In genomic region chr4:118571441-118571840, GRCm38 (mm10) we compare ENCODE assay signal across 23 mouse cellular contexts. TPM values are rescaled to one million over a fixed set of nuclear protein-coding genes. Genes with fewer than 3 reads are reported as not detected.
DNase-seq lines count a peak whose midpoint lies in the region; TF ChIP-seq lines count a peak whose summit lies in the region.
"Had no signal": no experiment of that assay in that cellular context is flagged by ENCODE, and none has a peak within 500 bp of the region (broad histone marks: within the 10 kb centered on the region; RNA-seq: fewer than 3 reads in every experiment).

No protein-coding gene starts in this region.

- no peak for TF ChIP-seq CTCF in brain, embryonic 14.5 days (IDR thresholded peaks at IDR 0.05; ENCODE audit: borderline replicate concordance, extremely low read depth, insufficient read depth, insufficient read length)
- TF ChIP-seq CTCF in left cerebral cortex, adult 2 months (IDR thresholded peaks at IDR 0.05): no peak

- TF ChIP-seq POLR2A in brain, embryonic 14.5 days (IDR thresholded peaks at IDR 0.05; ENCODE audit: borderline replicate concordance, extremely low read depth, insufficient read depth, insufficient read length, poor library complexity, severe bottlenecking): no peak

- H3K4me3 ChIP-seq in left cerebral cortex, adult 2 months: no peak overlapping the region
- H3K4me3 ChIP-seq: forebrain, embryonic 10.5 days; midbrain, embryonic 12.5 days had no signal

- H3K27ac ChIP-seq in left cerebral cortex, adult 2 months: no peak overlapping the region
- H3K27ac ChIP-seq: forebrain, embryonic 10.5 days; hindbrain, postnatal 0 days; macrophage; midbrain, embryonic 12.5 days had no signal

- intact Hi-C loops in left cerebral cortex, adult 2 months (cut with DNase I): loop anchor here (10.0 kb wide), 1 partner anchor 487 kb away; no protein-coding TSS in a partner anchor

- DNase-seq in cerebellum, postnatal 10 days: peak; percentile 68
- no peak for DNase-seq in cerebellum, postnatal 4 days (ENCODE audit: low spot score in 2 of 2)
- DNase-seq in brain, embryonic 14.5 days (ENCODE audit: low read depth): peak; percentile 24
- DNase-seq in left cerebral cortex, adult 2 months (ENCODE audit: extremely low spot score in 1 of 2, low spot score in 2 of 2): peak; percentile 33 to 63
- DNase-seq in right cerebral cortex, postnatal 10 days (ENCODE audit: low spot score in 2 of 2): peak; percentile 81 to 91
- no peak for DNase-seq in thymus, postnatal 4 days
- DNase-seq in lung, postnatal 25 days (ENCODE audit: low spot score): no peak
- DNase-seq in lung, adult 18-20 months: no peak
- DNase-seq: cerebellum, adult 11 months; kidney, adult 8-10 months; kidney, postnatal 4 days; liver; lung, adult 2 months; retina, postnatal 1 day had no signal

RNA-seq across cellular contexts. Expression of gene Tmem125, which starts 27.6 kb away (rescaled TPM):
- 0.49 and 0.82 TPM in 2 replicates for polyA plus RNA-seq in brain, embryonic 14.5 days (2012; rRNA removed)
- total RNA-seq in left cerebral cortex, adult 2 months (2021): 1 to 10 TPM; 5.0 to 7.1 TPM
- total RNA-seq: CH12.LX; gastrocnemius, adult 8-10 months had no signal
- polyA plus RNA-seq: activated CD4-positive, CD25-positive, alpha-beta regulatory T cell, adult 4 months; macrophage had no signal

RNA-seq across cellular contexts. Expression of gene 2610528J11Rik, which starts 44.6 kb away (rescaled TPM):
- 0.27 and 0.29 TPM in 2 replicates for polyA plus RNA-seq in brain, embryonic 14.5 days (2012; rRNA removed)
- total RNA-seq in left cerebral cortex, adult 2 months (2021): not detected
- total RNA-seq: CH12.LX; gastrocnemius, adult 8-10 months; heart, postnatal 25 days; hindbrain, postnatal 0 days; neutrophil, adult 5-6 weeks had no signal
- polyA plus RNA-seq: activated CD4-positive, CD25-positive, alpha-beta regulatory T cell, adult 4 months; hindbrain, postnatal 0 days; macrophage had no signal

RNA-seq across cellular contexts. Expression of gene Cfap57, which starts 49.1 kb away (rescaled TPM):
- polyA plus RNA-seq in brain, embryonic 14.5 days (2012; rRNA removed): 0.72 and 1.5 TPM in 2 replicates
- total RNA-seq in left cerebral cortex, adult 2 months (2021): under 1 TPM; 0.72 to 0.82 TPM
- total RNA-seq: CH12.LX; gastrocnemius, adult 8-10 months had no signal
- polyA plus RNA-seq: activated CD4-positive, CD25-positive, alpha-beta regulatory T cell, adult 4 months; macrophage had no signal

RNA-seq across cellular contexts. Expression of gene Ebna1bp2, which starts 49.2 kb away (rescaled TPM):
- 67.7 and 74.9 TPM in 2 replicates for polyA plus RNA-seq in brain, embryonic 14.5 days (2012; rRNA removed)
- 10 to 100 TPM; 52.7 to 61.4 TPM for total RNA-seq in left cerebral cortex, adult 2 months (2021)

Comparison
In these comparisons a context has a peak if more than half of its experiments do, and no peak if none do; other contexts are left out.
1. DNase-seq: peak in cerebellum, postnatal 10 days (2 of 2), brain, embryonic 14.5 days (single experiment), left cerebral cortex, adult 2 months (2 of 2) and right cerebral cortex, postnatal 10 days (2 of 2); none in cerebellum, postnatal 4 days (0 of 2), thymus, postnatal 4 days (single experiment), lung, postnatal 25 days (single experiment) and lung, adult 18-20 months (0 of 2).